Mouse (Mus musculus) duodenum, adult 2 months (tissue): ENCODE measurements around the gene Gm7903. TPM values are rescaled to one million over a fixed set of nuclear protein-coding genes. Genes with fewer than 3 reads are reported as not detected.

ENCODE experiments used
- polyA plus RNA-seq: library from polyadenylated mRNA; depleted of rRNA; stranded (reverse); fragments of >200 nt; gene quantifications from 2 replicates; pipeline ENCODE4 v1.2.3, GENCODE M21; 2012; ENCODE audit warnings: low replicate concordance; rRNA removed

Gm7903 gene
- polyA plus RNA-seq = not detected in 2 replicates

GRCm38 (mm10) chrX:135433535-135433934 is at the start of gene Gm7903:
Gm7903 (plus strand) TSS chrX:135433835.

Other genes starting within 250 kb of the Gm7903 start
- gene Tceal6, start 223.1 kb upstream of the Gm7903 start, polyA plus RNA-seq = not detected in 2 replicates
- gene Pramel3, start 131.5 kb upstream of the Gm7903 start, polyA plus RNA-seq = not detected in 2 replicates
- not detected in 2 replicates for gene Gm5128, start 60.6 kb upstream of the Gm7903 start, polyA plus RNA-seq
- gene AV320801, start 60.8 kb downstream of the Gm7903 start, polyA plus RNA-seq = not detected in 2 replicates
- 0.06 TPM in 1 of 2 replicates, not detected in the other for gene Nxf7, start 164.9 kb downstream of the Gm7903 start, polyA plus RNA-seq
- gene Prame, start 193.9 kb downstream of the Gm7903 start, polyA plus RNA-seq = not detected in 2 replicates